Mouse (Mus musculus) mouse trophoblast stem cell (cell line): Measurements from ENCODE around the gene Vegfc.

Experiments used
- in situ Hi-C, 2 experiments: fragments of 300-500 bp; cut with MseI, MboI; formaldehyde crosslinking; loops; 2 replicates in 1 of 2; 3 replicates in 1 of 2; pipeline ENCODE4 v1.15.1; 2025

The Vegfc gene

GRCm38 (mm10) chr8:54163505-54163904, 86.1 kb downstream of the Vegfc start:
- in situ Hi-C loops = no loop called here

GRCm38 (mm10) chr8:54185336-54185735, 107.9 kb downstream of the Vegfc start:
- in situ Hi-C loops = no loop called here

GRCm38 (mm10) chr8:54185927-54186326, 108.5 kb downstream of the Vegfc start:
- in situ Hi-C loops = no loop called here

GRCm38 (mm10) chr8:54216250-54216649, 138.8 kb downstream of the Vegfc start:
- in situ Hi-C loops = no loop called here

- in situ Hi-C loops = no loop called here
Measured at GRCm38 (mm10) chr8:54228801-54229204, 151.4 kb downstream of the Vegfc start.

- in situ Hi-C loops = no loop called here
Measured at GRCm38 (mm10) chr8:54230638-54231037, 153.2 kb downstream of the Vegfc start.

- in situ Hi-C loops = no loop called here
Measured at GRCm38 (mm10) chr8:54233316-54233715, 155.9 kb downstream of the Vegfc start.
